Mouse (Mus musculus): ENCODE data around the gene Prox2. TPM values are rescaled to one million over a fixed set of nuclear protein-coding genes. Genes with fewer than 3 reads are reported as not detected.

Prox2 gene
- total and polyA plus RNA-seq, 3 experiments, result 2.4 to 13.3 (median 4.5) TPM

DNA sequence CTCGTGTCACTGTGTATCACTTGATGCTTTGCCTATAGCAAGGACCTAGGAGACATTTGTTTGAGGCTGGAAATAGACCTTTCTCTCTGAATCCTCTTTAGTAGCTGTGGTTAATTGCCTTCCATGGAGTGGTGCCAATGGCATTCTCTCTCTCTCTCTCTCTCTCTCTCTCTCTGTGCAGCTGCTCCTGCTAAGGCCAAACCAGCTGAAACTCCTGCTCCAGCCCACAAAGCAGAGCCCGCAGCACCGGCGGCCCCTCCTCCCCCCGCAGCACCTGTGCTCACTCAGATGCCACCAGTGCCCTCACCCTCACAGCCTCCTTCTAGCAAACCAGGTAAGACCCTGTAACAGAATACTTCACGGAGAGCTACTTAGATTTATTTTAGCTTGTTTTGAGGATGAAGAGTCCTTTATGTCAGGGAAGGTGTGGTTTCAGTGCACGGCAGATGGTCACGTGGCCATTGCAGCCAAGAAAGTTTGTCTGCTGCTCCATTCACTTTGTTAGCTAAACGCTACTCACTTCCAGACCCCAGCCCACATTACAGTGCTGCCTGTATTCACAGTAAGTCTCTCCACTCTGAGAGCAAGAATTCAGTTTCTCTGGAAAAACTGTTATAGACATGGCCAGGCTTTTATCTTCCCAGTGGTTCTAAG lies 11.4 kb upstream of the Prox2 start:
- Histone ChIP-seq H3K4me2 (ENCODE audit: insufficient read depth, low read depth, poor library complexity, severe bottlenecking) (peak overlapping the region; percentile 82; the same call in 1 of the 2 replicates), H3K9me3 (replicated peaks; ENCODE audit: low read length) (no peaks in the 10 kb centered on the region), H3K4me3 (replicated peaks in 1 of 3; ENCODE audit: low read depth in 2 of 3, low read length in 2 of 3, poor library complexity in 1 of 3) (no peak overlapping the region), H3K36me3 (replicated peaks in 1 of 2; ENCODE audit: control insufficient read depth in 1 of 2, insufficient read depth in 1 of 2, low read length in 1 of 2) (peaks cover 45 to 84% of the 10 kb centered on the region in 2 experiments), H3K27ac (ENCODE audit: insufficient read depth, low read depth) (peak overlapping the region; percentile 22; the same call in 1 of the 2 replicates), H3K79me2 (replicated peaks; ENCODE audit: control insufficient read depth, extremely low read depth, insufficient read depth, poor library complexity, severe bottlenecking) (peaks cover 18% of the 10 kb centered on the region), H3K4me1 (ENCODE audit: control insufficient read depth in 1 of 2, insufficient read depth in 2 of 2) (peaks cover 24 to 53% of the 10 kb centered on the region in 2 experiments), H3K9ac (ENCODE audit: insufficient read depth, low read depth) (no peak overlapping the region), H3K27me3 (replicated peaks) (no peaks in the 10 kb centered on the region)
- no peak for DNase-seq (ENCODE audit: extremely low read depth)
- in situ Hi-C loops (cut with MboI; ENCODE audit: low pct_ligation_motif_present, low pct_unique_long_range_greater_than_20kb, low sequenced_read_pairs) (no loop called here), dilution Hi-C loops (cut with MboI; ENCODE audit: extremely low pct_ligation_motif_present, extremely low pct_unique_long_range_greater_than_20kb, low sequenced_read_pairs) (no loop called here)
- TF ChIP-seq USF2 (conservative IDR thresholded peaks at IDR 0.05; ENCODE audit: low read depth, low read length) (peak; percentile 73), USF1 (IDR thresholded peaks at IDR 0.05; ENCODE audit: low read depth, low read length) (peak; percentile 72), BHLHE40 (IDR thresholded peaks at IDR 0.05; ENCODE audit: low read depth, low read length) (peak; percentile 34; the same call in 1 of the 2 replicates), TCF12 (IDR thresholded peaks at IDR 0.05; ENCODE audit: low read depth, low read length) (peak; percentile 55; the same call in 1 of the 2 replicates), NRF1 (IDR thresholded peaks at IDR 0.05; ENCODE audit: low read depth, low read length) (no peak), MEF2A (IDR thresholded peaks at IDR 0.05; ENCODE audit: borderline replicate concordance, low read depth, low read length) (no peak)

DNA sequence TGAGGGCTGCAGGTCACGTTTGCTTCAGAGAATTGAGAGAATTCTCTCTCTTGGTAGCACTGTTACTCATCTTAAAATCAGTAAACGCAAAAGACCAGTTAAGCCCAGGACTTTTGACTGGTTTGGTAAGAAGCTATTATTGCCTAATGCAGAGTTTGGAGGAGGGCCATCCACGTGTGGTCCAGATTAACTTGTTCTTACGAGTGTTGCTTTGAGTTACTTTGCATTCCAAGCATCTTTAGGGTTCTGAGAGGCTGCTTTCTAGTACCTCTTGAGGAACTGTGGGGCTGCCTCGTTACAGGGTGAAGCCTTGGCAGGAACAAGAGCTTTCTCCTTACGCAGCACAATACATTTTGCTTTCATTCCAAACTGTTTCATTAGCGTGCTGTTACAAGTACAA lies 5.1 kb upstream of the Prox2 start:
- dilution Hi-C loops (cut with MboI; ENCODE audit: extremely low pct_ligation_motif_present, extremely low pct_unique_long_range_greater_than_20kb, low sequenced_read_pairs), result no loop called here
- Histone ChIP-seq H3K4me2 (ENCODE audit: insufficient read depth, low read depth, poor library complexity, severe bottlenecking) (no peak overlapping the region), H3K4me1 (ENCODE audit: control insufficient read depth in 1 of 2, insufficient read depth in 2 of 2) (peaks cover 6 to 60% of the 10 kb centered on the region in 2 experiments; a peak in 3 of 4 replicates), H3K27me3 (replicated peaks) (no peaks in the 10 kb centered on the region), H3K9me3 (replicated peaks; ENCODE audit: low read length) (no peaks in the 10 kb centered on the region), H3K27ac (ENCODE audit: insufficient read depth, low read depth) (no peak overlapping the region), H3K4me3 (replicated peaks in 1 of 3; ENCODE audit: low read depth in 2 of 3, low read length in 2 of 3, poor library complexity in 1 of 3) (no peak overlapping the region), H3K79me2 (replicated peaks; ENCODE audit: control insufficient read depth, extremely low read depth, insufficient read depth, poor library complexity, severe bottlenecking) (peaks cover 64% of the 10 kb centered on the region), H3K9ac (ENCODE audit: insufficient read depth, low read depth) (no peak overlapping the region), H3K36me3 (replicated peaks in 1 of 2; ENCODE audit: control insufficient read depth in 1 of 2, insufficient read depth in 1 of 2, low read length in 1 of 2) (peaks cover 31 to 74% of the 10 kb centered on the region in 2 experiments)
- in situ Hi-C loops (cut with MboI; ENCODE audit: low pct_ligation_motif_present, low pct_unique_long_range_greater_than_20kb, low sequenced_read_pairs), result no loop called here
- TF ChIP-seq CTCF (conservative IDR thresholded peaks at IDR 0.05 in 1 of 2, IDR thresholded peaks at IDR 0.05 in 1 of 2; ENCODE audit: low read depth in 2 of 2, low read length in 2 of 2) (no peak), USF2 (conservative IDR thresholded peaks at IDR 0.05; ENCODE audit: low read depth, low read length) (no peak), ZMIZ1 (IDR thresholded peaks at IDR 0.05; ENCODE audit: low read depth, low read length) (no peak), BHLHE40 (IDR thresholded peaks at IDR 0.05; ENCODE audit: low read depth, low read length) (no peak), NELFE (IDR thresholded peaks at IDR 0.05; ENCODE audit: low read depth, low read length) (no peak), MYC (IDR thresholded peaks at IDR 0.05; ENCODE audit: low read depth, low read length) (no peak), KAT2A (IDR thresholded peaks at IDR 0.05; ENCODE audit: insufficient replicate concordance, low read length) (no peak), POLR2AphosphoS2 (IDR thresholded peaks at IDR 0.05; ENCODE audit: low read depth, low read length) (no peak), MEF2A (IDR thresholded peaks at IDR 0.05; ENCODE audit: borderline replicate concordance, low read depth, low read length) (no peak), ELF1 (IDR thresholded peaks at IDR 0.05; ENCODE audit: low read depth, low read length) (no peak), RAD21 (IDR thresholded peaks at IDR 0.05; ENCODE audit: low read depth, low read length) (no peak), NRF1 (IDR thresholded peaks at IDR 0.05; ENCODE audit: low read depth, low read length) (no peak), CHD1 (IDR thresholded peaks at IDR 0.05; ENCODE audit: low read depth, low read length) (no peak), MAX (IDR thresholded peaks at IDR 0.05; ENCODE audit: low read length) (no peak), MAZ (IDR thresholded peaks at IDR 0.05; ENCODE audit: low read depth, low read length) (no peak), MXI1 (IDR thresholded peaks at IDR 0.05; ENCODE audit: low read depth, low read length) (no peak), GABPA (IDR thresholded peaks at IDR 0.05; ENCODE audit: insufficient replicate concordance, low read depth, low read length) (no peak), JUND (conservative IDR thresholded peaks at IDR 0.05; ENCODE audit: low read depth, low read length) (no peak)
- no peak for DNase-seq (ENCODE audit: extremely low read depth)

Data from CH12.LX (cell line).